Mouse (Mus musculus): ENCODE measurements around the gene Ffar1.

DNA sequence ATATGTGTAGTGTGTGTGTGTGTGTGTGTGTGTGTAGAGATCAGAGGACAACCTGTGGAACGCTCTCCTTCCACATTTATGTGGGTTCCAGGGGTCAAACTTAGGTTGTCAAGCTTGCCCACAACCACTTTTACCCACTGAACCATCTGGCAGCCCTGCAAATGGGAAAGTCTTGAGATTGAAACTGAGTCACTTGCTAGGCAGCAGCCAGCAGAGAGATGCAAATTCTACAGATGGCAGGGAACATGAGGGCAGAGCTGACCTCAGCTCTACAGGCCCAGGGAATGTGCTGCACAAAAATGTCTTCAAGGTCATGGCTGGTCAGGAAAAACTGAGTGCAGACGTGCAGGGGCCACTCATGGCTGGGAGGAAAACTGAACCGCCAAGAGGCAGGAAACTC, 20.0 kb upstream of the Ffar1 start:
- TF ChIP-seq POLR2A (IDR thresholded peaks at IDR 0.05; ENCODE audit: control insufficient read depth, low read depth, low read length) (no peak), CTCF (IDR thresholded peaks at IDR 0.05; ENCODE audit: control insufficient read depth, insufficient read depth, insufficient replicate concordance, low read depth, low read length) (no peak)

Data from testis, adult 2 months (tissue).